Mouse (Mus musculus) liver, embryonic 15.5 days (tissue): ENCODE data around the gene Majin. TPM values are rescaled to one million over a fixed set of nuclear protein-coding genes. Genes with fewer than 3 reads are reported as not detected.

Experiments used
- ATAC-seq: fragments of 200-750 bp; cut with Nextera tagmentation; 2 replicates; pipeline ENCODE4 v1.8.0; 2017; ENCODE audit warnings: moderate number of reproducible peaks, mild to moderate bottlenecking, moderate library complexity; ENCODE audit not compliant: insufficient read depth
- H3K27ac ChIP-seq: fragments of 300-500 bp; sonication (generic); replicated peaks from 2 replicates; pipeline ENCODE4 v1.5.1; 2015; ENCODE audit warnings: mild to moderate bottlenecking, inconsistent platforms
- H3K27me3 ChIP-seq: fragments of 300-500 bp; sonication (generic); 2 replicates; pipeline ENCODE4 v1.6.1; 2015; ENCODE audit warnings: mild to moderate bottlenecking, inconsistent platforms
- H3K36me3 ChIP-seq: fragments of 300-500 bp; sonication (generic); replicated peaks from 2 replicates; pipeline ENCODE4 v1.6.1; 2015; ENCODE audit warnings: moderate library complexity, mild to moderate bottlenecking, inconsistent platforms
- H3K4me1 ChIP-seq: fragments of 300-500 bp; sonication (generic); replicated peaks from 2 replicates; pipeline ENCODE4 v1.6.1; 2015; ENCODE audit warnings: inconsistent platforms
- H3K4me2 ChIP-seq: fragments of 300-500 bp; sonication (generic); 2 replicates; pipeline ENCODE4 v1.6.1; 2015; ENCODE audit warnings: moderate library complexity, mild to moderate bottlenecking, inconsistent platforms
- H3K4me3 ChIP-seq: fragments of 300-500 bp; sonication (generic); replicated peaks from 2 replicates; pipeline ENCODE4 v1.5.1; 2015; ENCODE audit warnings: mild to moderate bottlenecking, inconsistent platforms
- H3K9ac ChIP-seq: fragments of 300-500 bp; sonication (generic); 2 replicates; pipeline ENCODE4 v1.6.1; 2015; ENCODE audit warnings: moderate library complexity, mild to moderate bottlenecking, inconsistent platforms
- H3K9me3 ChIP-seq: fragments of 300-500 bp; sonication (generic); replicated peaks from 2 replicates; pipeline ENCODE4 v1.6.1; 2016; ENCODE audit warnings: inconsistent platforms
- WGBS: fragments of 180-500 bp; shearing (Covaris S2); methylation state at CpG from one replicate; pipeline ENCODE4 v1.1.7; 2015; ENCODE audit warnings: mixed read lengths; ENCODE audit not compliant: insufficient replicate concordance; 5-methylcytosine and 5-hydroxymethylcytosine counted together
- polyA plus RNA-seq: library from polyadenylated mRNA; unstranded; fragments of >200 nt; fragmentation: Nextera tagmentation; extraction: Ambion mirVana; gene quantifications from 2 replicates; pipeline ENCODE4 v1.2.1, GENCODE M21; 2015

Majin gene
- polyA plus RNA-seq, 1 experiment from 2014 or later = not detected

DNA sequence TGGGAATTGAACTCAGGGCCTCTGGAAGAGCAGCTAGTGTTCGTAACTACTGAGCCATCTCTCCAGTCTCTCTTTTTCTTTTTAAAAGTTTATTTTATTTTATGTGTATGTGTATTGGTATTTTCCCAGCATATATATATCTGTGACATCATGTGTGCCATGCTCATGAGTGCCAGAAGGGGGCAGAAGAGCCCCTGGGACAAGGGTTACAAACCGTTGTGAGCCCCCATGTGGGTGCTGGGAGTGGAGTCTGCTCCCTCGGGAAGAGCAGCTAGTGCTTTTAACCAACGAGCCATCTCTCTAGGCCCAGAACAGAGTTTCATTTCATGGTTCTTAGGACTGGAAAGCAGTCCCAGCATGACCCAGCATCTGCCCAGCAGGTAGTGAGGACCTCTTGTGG is 17.4 kb upstream of the Majin start:
- H3K4me1 ChIP-seq = 0 out of 2 replicates have a peak, but pooled peaks cover 7% of the 10 kb centered on the region
- no peak overlapping the region for H3K4me2 ChIP-seq
- H3K4me3 ChIP-seq = no peak overlapping the region
- peaks cover 7% of the 10 kb centered on the region; the same call in 1 of the 2 replicates for H3K27me3 ChIP-seq
- no peaks in the 10 kb centered on the region for H3K9me3 ChIP-seq
- no peak overlapping the region for H3K27ac ChIP-seq
- H3K36me3 ChIP-seq = no peaks in the 10 kb centered on the region
- ATAC-seq = no peak
- no peak overlapping the region for H3K9ac ChIP-seq
- 45% methylated on average over 4 of the region's 4 CpGs for WGBS

GRCm38 (mm10) chr19:6171215-6171614 is 13.0 kb upstream of the Majin start:
- H3K9ac ChIP-seq = no peak overlapping the region
- no peaks in the 10 kb centered on the region for H3K27me3 ChIP-seq
- ATAC-seq = no peak
- no peaks in the 10 kb centered on the region for H3K4me1 ChIP-seq
- H3K9me3 ChIP-seq = no peaks in the 10 kb centered on the region
- no peak overlapping the region for H3K4me2 ChIP-seq
- H3K4me3 ChIP-seq = no peak overlapping the region
- no peak overlapping the region for H3K27ac ChIP-seq
- 57% methylated on average over 8 of the region's 8 CpGs for WGBS
- no peaks in the 10 kb centered on the region for H3K36me3 ChIP-seq

- Histone ChIP-seq H3K36me3 (no peaks in the 10 kb centered on the region), H3K27me3 (no peaks in the 10 kb centered on the region; the same call in 1 of the 2 replicates), H3K4me2 (no peak overlapping the region), H3K9me3 (0 out of 2 replicates have a peak, but pooled peaks cover 3% of the 10 kb centered on the region), H3K9ac (no peak overlapping the region), H3K4me3 (no peak overlapping the region), H3K27ac (no peak overlapping the region), H3K4me1 (no peaks in the 10 kb centered on the region)
- no peak for ATAC-seq
- WGBS = 30% methylated on average over 5 of the region's 5 CpGs
These were observed 9.4 kb upstream of the Majin start for GRCm38 (mm10) chr19:6174771-6175170.

DNA sequence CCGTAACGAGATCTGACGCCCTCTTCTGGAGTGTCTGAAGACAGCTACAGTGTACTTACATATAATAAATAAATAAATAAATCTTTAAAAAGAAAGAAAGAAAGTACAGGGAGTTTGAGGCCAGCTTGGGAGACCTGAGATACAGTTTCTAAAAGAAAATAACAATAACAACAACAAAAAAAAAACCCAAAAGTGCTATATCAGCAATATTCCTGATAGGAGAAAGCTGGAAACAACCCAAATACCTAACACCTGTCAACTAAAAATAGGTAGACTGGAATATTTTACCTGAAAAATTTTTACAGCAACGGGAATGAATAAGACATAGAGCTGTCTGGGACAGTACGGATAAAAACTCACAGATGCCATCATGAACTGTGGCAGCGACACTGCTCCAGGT is 5.4 kb upstream of the Majin start:
- Histone ChIP-seq H3K36me3 (no peaks in the 10 kb centered on the region), H3K4me3 (no peak overlapping the region), H3K4me2 (no peak overlapping the region), H3K4me1 (no peaks in the 10 kb centered on the region), H3K9me3 (0 out of 2 replicates have a peak, but pooled peaks cover 3% of the 10 kb centered on the region), H3K27ac (no peak overlapping the region), H3K9ac (no peak overlapping the region), H3K27me3 (no peaks in the 10 kb centered on the region; the same call in 1 of the 2 replicates)
- ATAC-seq = no peak
- WGBS = 79% methylated on average over 6 of the region's 6 CpGs

DNA sequence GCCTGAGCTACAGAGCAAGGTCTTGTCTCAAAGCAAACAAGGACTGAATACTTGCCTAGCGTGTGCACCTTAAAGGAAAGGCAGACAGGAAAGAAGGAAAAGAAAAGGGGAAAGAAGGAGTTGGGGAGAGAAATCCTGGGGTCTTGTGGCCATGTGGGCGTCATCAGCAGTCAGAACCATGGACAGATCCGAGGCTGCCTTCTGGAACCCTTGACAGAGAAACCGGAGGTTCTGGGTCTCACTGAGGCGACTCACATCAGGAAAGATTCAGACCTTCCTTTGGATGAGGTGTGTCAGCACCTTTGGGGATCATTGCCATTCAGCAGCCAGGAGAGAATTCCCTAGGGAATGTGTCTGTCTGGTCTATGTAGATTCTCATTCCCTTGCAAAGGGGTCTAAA is 2.6 kb upstream of the Majin start:
- ATAC-seq = no peak
- 19% methylated on average over 5 of the region's 5 CpGs for WGBS

GRCm38 (mm10) chr19:6182534-6182933 is 1.7 kb upstream of the Majin start:
- no peak overlapping the region for H3K4me2 ChIP-seq
- 10% methylated on average over 3 of the region's 3 CpGs for WGBS
- no peak overlapping the region for H3K4me3 ChIP-seq
- no peaks in the 10 kb centered on the region; the same call in 1 of the 2 replicates for H3K27me3 ChIP-seq
- H3K27ac ChIP-seq = no peak overlapping the region
- ATAC-seq = no peak
- no peaks in the 10 kb centered on the region for H3K36me3 ChIP-seq
- H3K9ac ChIP-seq = no peak overlapping the region
- H3K9me3 ChIP-seq = 0 out of 2 replicates have a peak, but pooled peaks cover 3% of the 10 kb centered on the region
- no peaks in the 10 kb centered on the region for H3K4me1 ChIP-seq

More for the DNA sequence above, 2.6 kb upstream of the Majin start:
- H3K4me2 ChIP-seq = no peak overlapping the region
- H3K4me3 ChIP-seq = no peak overlapping the region
- no peak overlapping the region for H3K9ac ChIP-seq
- H3K27me3 ChIP-seq = no peaks in the 10 kb centered on the region; the same call in 1 of the 2 replicates
- H3K9me3 ChIP-seq = 0 out of 2 replicates have a peak, but pooled peaks cover 3% of the 10 kb centered on the region
- no peaks in the 10 kb centered on the region for H3K36me3 ChIP-seq
- no peaks in the 10 kb centered on the region for H3K4me1 ChIP-seq
- no peak overlapping the region for H3K27ac ChIP-seq

DNA sequence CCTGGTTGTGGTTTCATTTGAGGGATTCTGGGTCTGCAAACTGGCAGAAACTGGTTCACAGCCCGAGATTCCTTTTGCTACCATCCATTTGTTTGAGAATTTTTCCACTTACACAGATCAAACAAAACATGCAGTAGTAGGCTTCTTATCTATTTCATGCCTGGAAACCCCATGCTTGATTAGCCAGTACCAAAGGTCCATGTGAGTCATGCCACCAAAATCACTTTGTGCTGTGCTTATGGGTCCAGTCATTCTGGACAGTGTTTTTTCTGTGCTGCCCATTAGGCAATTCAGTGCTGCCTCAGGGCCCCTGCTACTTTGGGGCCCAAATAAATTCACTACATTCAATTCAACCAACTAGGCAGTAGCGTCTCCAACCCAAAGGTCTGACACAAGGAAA is 20.1 kb downstream of the Majin start:
- no peak overlapping the region for H3K4me3 ChIP-seq
- WGBS = 46% methylated on average over 2 of the region's 2 CpGs
- H3K4me1 ChIP-seq = no peaks in the 10 kb centered on the region
- no peaks in the 10 kb centered on the region for H3K27me3 ChIP-seq
- H3K9ac ChIP-seq = no peak overlapping the region
- ATAC-seq = no peak
- no peak overlapping the region for H3K4me2 ChIP-seq
- H3K9me3 ChIP-seq = no peaks in the 10 kb centered on the region
- no peak overlapping the region for H3K27ac ChIP-seq
- no peaks in the 10 kb centered on the region for H3K36me3 ChIP-seq

- H3K9me3 ChIP-seq = no peaks in the 10 kb centered on the region
- no peak overlapping the region for H3K4me3 ChIP-seq
- no peaks in the 10 kb centered on the region for H3K27me3 ChIP-seq
- no peak overlapping the region for H3K9ac ChIP-seq
- no peak overlapping the region for H3K27ac ChIP-seq
- WGBS = 56% methylated on average over 5 of the region's 5 CpGs
- H3K36me3 ChIP-seq = no peaks in the 10 kb centered on the region
- no peaks in the 10 kb centered on the region for H3K4me1 ChIP-seq
- no peak for ATAC-seq
- H3K4me2 ChIP-seq = no peak overlapping the region
These were observed 22.5 kb downstream of the Majin start for GRCm38 (mm10) chr19:6206716-6207115.

DNA sequence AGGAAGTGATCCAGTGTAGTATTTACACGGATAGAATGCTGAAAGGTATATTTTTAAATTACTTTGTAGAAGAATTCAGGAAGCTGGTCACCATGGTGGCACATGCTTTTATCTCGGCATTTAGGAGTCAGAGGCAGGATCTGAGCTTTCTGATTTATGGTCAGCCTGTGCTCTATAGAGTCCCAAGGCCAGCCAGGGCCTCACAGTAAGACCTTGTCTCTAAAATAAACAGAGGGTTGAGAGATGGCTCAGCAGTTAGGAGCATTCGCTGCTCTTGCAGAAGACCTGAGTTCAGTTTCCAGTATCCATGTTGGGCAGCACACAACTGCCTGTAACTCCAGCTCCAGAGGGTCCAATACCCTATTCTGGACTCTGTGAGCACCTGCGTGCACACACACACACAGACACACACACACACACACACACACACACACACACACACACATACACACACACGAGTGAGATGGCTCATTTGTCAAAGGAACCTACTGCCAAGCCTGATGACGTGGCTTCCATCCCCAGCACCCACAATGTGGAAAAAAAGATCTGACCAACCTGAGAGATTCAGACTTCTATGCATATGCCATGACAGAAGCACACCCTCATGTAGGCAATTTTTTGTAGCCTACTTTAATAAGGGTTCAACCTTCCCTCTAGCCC is 32.0 kb downstream of the Majin start:
- Histone ChIP-seq H3K9ac (no peak overlapping the region), H3K4me3 (no peak overlapping the region), H3K4me1 (no peaks in the 10 kb centered on the region), H3K9me3 (no peaks in the 10 kb centered on the region), H3K27ac (no peak overlapping the region), H3K4me2 (no peak overlapping the region), H3K36me3 (no peaks in the 10 kb centered on the region), H3K27me3 (no peaks in the 10 kb centered on the region)
- no peak for ATAC-seq
- WGBS = 58% methylated on average over 6 of the region's 6 CpGs

- Histone ChIP-seq H3K9ac (no peak overlapping the region), H3K27ac (no peak overlapping the region)
- no peak for ATAC-seq
These were observed 34.4 kb downstream of the Majin start for GRCm38 (mm10) chr19:6218606-6219005.

GRCm38 (mm10) chr19:6226135-6226534 is 41.9 kb downstream of the Majin start, which contains the start of gene Gpha2:
Gpha2 (plus strand) TSS chr19:6226380.
- Histone ChIP-seq H3K9me3 (no peaks in the 10 kb centered on the region), H3K9ac (no peak within 1 kb of the TSS), H3K27me3 (no peaks in the 10 kb centered on the region), H3K36me3 (no peaks in the 10 kb centered on the region), H3K4me3 (no peak within 1 kb of the TSS), H3K27ac (no peak within 1 kb of the TSS), H3K4me1 (no peaks in the 10 kb centered on the region), H3K4me2 (no peak within 1 kb of the TSS)
- 25% methylated on average over 2 of the region's 2 CpGs for WGBS
- ATAC-seq = no peak

More at GRCm38 (mm10) chr19:6218606-6219005, 34.4 kb downstream of the Majin start:
- Histone ChIP-seq H3K36me3 (no peaks in the 10 kb centered on the region), H3K9me3 (no peaks in the 10 kb centered on the region), H3K4me3 (no peak overlapping the region), H3K4me2 (no peak overlapping the region), H3K27me3 (no peaks in the 10 kb centered on the region), H3K4me1 (no peaks in the 10 kb centered on the region)
- WGBS = 55% methylated on average over 6 of the region's 6 CpGs

- WGBS = 81% methylated on average over 14 of the region's 14 CpGs
- ATAC-seq = no peak
- no peaks in the 10 kb centered on the region for H3K27me3 ChIP-seq
- no peak overlapping the region for H3K4me2 ChIP-seq
- H3K4me3 ChIP-seq = no peak overlapping the region
- H3K27ac ChIP-seq = no peak overlapping the region
- H3K9me3 ChIP-seq = no peaks in the 10 kb centered on the region
- H3K36me3 ChIP-seq = no peaks in the 10 kb centered on the region
- H3K4me1 ChIP-seq = no peaks in the 10 kb centered on the region
- H3K9ac ChIP-seq = no peak overlapping the region
These were observed 42.6 kb downstream of the Majin start for GRCm38 (mm10) chr19:6226763-6227162.
